Mouse (Mus musculus): ENCODE data around the gene Pkdcc.

GRCm38 (mm10) chr17:83210531-83210930 is 4.6 kb upstream of the Pkdcc start:
- TF ChIP-seq CTCF (IDR thresholded peaks at IDR 0.05; ENCODE audit: low read depth) (no peak), EP300 (IDR thresholded peaks at IDR 0.05; ENCODE audit: low read depth) (no peak)

Data from heart, postnatal 0 days (tissue).